Mouse (Mus musculus) liver, adult (tissue): Measurements from ENCODE around the gene Rhd.

Experiments used
- GATA4 ChIP-seq: IDR thresholded peaks from 2 replicates; pipeline ENCODE4 v1.6.1; 2014; ENCODE audit warnings: mild to moderate bottlenecking, low read length; ENCODE audit not compliant: insufficient replicate concordance

Rhd gene

GRCm38 (mm10) chr4:134930684-134931481 lies 66.5 kb downstream of the Rhd start, which contains the start of gene Syf2:
Gene Syf2 (plus strand): TSS chr4:134930898.
- no peak; the same call in 1 of the 2 replicates for TF ChIP-seq GATA4

DNA sequence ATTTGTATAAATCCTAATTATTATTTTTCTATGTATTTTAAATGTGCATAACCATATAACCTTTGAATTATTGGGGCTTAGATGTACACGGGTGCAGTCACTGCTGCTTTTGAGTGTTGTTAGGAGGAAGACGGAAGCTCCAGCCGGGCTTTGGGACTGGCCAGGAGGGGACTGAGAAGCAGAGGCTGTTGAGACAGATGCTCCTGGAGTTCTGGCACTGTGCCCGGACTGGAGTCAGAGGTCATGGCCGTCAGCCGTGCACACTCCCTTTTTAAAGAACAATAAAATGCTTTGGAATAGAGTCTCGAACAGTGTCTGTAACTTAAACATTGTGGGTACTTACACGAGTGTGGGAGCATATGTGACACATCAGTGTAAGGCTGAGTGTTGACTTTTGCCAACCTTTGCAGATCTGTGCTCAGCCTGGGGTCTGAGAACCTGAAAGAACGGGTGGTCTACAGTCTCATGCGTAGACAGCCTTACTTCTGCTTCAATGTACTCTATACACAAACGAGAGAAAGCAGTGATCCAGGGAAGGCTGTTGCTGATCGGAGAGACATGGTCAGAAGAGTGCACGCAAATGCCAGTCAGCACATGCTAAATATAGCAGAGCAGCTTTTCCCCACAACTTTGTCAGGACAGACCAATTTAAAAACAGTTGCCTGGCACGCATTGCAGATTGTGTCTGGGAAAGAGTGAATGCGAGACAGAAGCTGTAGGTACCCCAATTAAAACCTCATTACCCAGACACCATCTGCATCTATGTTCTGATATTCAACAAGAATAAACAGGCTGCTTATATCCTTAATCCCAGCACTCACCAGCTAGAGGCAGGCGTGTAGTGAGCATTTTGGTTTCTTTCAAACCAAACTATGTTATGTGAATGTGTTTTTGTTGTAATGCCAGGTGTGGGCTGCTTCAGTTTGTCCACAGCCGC lies 73.2 kb downstream of the Rhd start:
- no peak for TF ChIP-seq GATA4

GRCm38 (mm10) chr4:134939900-134940299 lies 75.6 kb downstream of the Rhd start:
- no peak for TF ChIP-seq GATA4

DNA sequence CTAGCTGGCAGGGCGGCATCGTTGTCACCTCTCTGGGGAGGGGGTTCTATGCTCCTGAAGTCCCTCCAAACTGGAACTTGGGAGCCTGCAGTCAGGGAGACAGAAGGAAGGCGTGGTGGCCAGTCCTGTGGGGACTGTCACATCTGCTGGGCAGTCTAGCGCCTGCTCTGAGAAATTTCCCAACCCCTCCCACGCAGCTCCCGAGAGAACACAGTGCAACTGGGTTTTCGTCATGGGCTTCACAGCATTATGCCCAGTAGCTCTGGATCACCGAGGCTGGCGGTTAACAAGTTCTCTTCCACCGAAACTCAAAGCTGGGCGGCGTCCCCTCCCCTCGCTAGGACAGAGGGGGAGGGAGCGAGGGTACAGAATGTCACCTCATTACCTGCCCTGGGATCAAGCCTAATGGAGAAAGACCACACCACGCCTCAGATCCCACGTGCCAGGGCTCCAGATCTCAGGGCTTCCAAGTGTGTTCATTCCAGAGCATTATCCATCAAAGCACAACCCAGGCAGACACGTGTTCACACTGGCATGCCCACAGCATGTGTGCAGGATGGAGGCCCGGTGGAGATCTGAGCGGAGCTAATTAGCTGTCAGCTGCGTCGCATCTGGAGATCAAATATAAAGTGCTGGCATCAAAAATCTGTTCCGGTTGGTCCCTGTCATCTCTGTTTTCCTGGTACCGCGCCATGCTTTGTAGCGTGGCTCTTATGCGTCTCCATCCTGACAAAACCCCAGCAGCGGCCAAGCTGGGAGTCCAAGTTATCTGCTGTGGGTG lies 79.6 kb downstream of the Rhd start:
- TF ChIP-seq GATA4 = no peak
